Mouse (Mus musculus) lung, postnatal 0 days (tissue): ENCODE results near the gene Hacd3. TPM values are rescaled to one million over a fixed set of nuclear protein-coding genes. Genes with fewer than 3 reads are reported as not detected.

Experiments used
- ATAC-seq: fragments of 200-750 bp; cut with Nextera tagmentation; 2 replicates; pipeline ENCODE4 v1.8.0; 2017; ENCODE audit warnings: moderate library complexity
- DNase-seq: peaks from one replicate; pipeline ENCODE4 v3.0.0-alpha.2; 2016; ENCODE audit warnings: low spot score
- H3K27ac ChIP-seq: fragments of 300-500 bp; sonication (generic); 2 replicates; pipeline ENCODE4 v1.5.1; 2014; ENCODE audit warnings: antibody characterized with exemption, mild to moderate bottlenecking, low read length, mixed read lengths
- H3K27me3 ChIP-seq: fragments of 300-500 bp; sonication (generic); replicated peaks from 2 replicates; pipeline ENCODE4 v1.6.1; 2014; ENCODE audit warnings: low read length, mixed read lengths; ENCODE audit not compliant: insufficient read depth
- H3K36me3 ChIP-seq: fragments of 300-500 bp; sonication (generic); 2 replicates; pipeline ENCODE4 v1.6.1; 2014; ENCODE audit warnings: low read length, mixed read lengths; ENCODE audit not compliant: insufficient read depth
- H3K4me1 ChIP-seq: fragments of 300-500 bp; sonication (generic); 2 replicates; pipeline ENCODE4 v1.6.1; 2014; ENCODE audit warnings: antibody characterized with exemption, low read depth, low read length, mixed read lengths; ENCODE audit not compliant: insufficient read depth
- H3K4me2 ChIP-seq: fragments of 300-500 bp; sonication (generic); replicated peaks from 2 replicates; pipeline ENCODE4 v1.6.1; 2014; ENCODE audit warnings: low read depth, mild to moderate bottlenecking, low read length, moderate library complexity, mixed read lengths
- H3K4me3 ChIP-seq: fragments of 300-500 bp; sonication (generic); 2 replicates; pipeline ENCODE4 v1.5.1; 2014; ENCODE audit warnings: low read depth, low read length
- H3K9ac ChIP-seq: fragments of 300-500 bp; sonication (generic); replicated peaks from 2 replicates; pipeline ENCODE4 v1.6.1; 2014; ENCODE audit warnings: low read depth, mild to moderate bottlenecking
- H3K9me3 ChIP-seq: fragments of 300-500 bp; sonication (generic); 2 replicates; pipeline ENCODE4 v1.6.1; 2016; ENCODE audit warnings: low read length, mixed read lengths
- CTCF ChIP-seq: IDR thresholded peaks from 2 replicates; pipeline ENCODE4 v1.5.1; 2016; ENCODE audit warnings: antibody characterized with exemption, mild to moderate bottlenecking
- EP300 ChIP-seq: IDR thresholded peaks from 2 replicates; pipeline ENCODE4 v1.6.1; 2016; ENCODE audit warnings: antibody characterized with exemption, mild to moderate bottlenecking, control low read depth
- WGBS: fragments of 180-500 bp; shearing (Covaris S2); extraction: QIAGEN DNeasy Blood & Tissue Kit; methylation state at CpG from one replicate; pipeline ENCODE4 v1.1.7; 2014; 5-methylcytosine and 5-hydroxymethylcytosine counted together
- microRNA-seq: library from miRNA; unstranded; fragments of <30 nt; microRNA quantifications from one replicate; pipeline ENCODE4, GENCODE M21; 2016
- polyA plus RNA-seq: library from polyadenylated mRNA; unstranded; fragments of >200 nt; fragmentation: Nextera tagmentation; extraction: Ambion mirVana; gene quantifications from 2 replicates; pipeline ENCODE4 v1.2.1, GENCODE M21; 2015

Gene Hacd3
- polyA plus RNA-seq, 1 experiment from 2014 or later, result 100 TPM

DNA sequence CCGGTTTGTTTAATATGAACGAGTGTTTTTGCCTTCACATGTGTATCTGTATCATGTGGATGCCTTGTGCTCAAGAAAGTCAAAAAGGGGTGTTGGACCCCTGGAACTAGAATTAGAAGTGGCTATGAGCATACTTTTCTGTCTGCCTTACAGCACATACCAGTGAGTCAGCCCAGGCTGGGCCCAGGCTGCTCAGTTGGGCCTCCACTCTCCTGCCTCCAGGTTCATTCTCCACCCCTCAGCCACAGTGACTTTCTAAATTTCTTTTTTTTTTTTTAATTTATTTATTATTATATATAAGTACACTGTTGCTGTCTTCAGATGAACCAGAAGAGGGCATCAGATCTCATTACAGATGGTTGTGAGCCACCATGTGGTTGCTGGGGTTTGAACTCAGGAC lies 81.7 kb downstream of the Hacd3 start:
- H3K36me3 ChIP-seq, result no peaks in the 10 kb centered on the region
- no peak for DNase-seq
- 66% methylated on average over 2 of the region's 2 CpGs for WGBS
- no peak overlapping the region for H3K4me3 ChIP-seq
- H3K9me3 ChIP-seq, result no peaks in the 10 kb centered on the region
- H3K4me1 ChIP-seq, result 0 out of 2 replicates have a peak, but pooled peaks cover 2% of the 10 kb centered on the region
- TF ChIP-seq CTCF (peak; percentile 34), EP300 (no peak)
- no peak for ATAC-seq
- no peaks in the 10 kb centered on the region for H3K27me3 ChIP-seq
- H3K27ac ChIP-seq, result no peak overlapping the region
- no peak overlapping the region for H3K9ac ChIP-seq
- H3K4me2 ChIP-seq, result no peak overlapping the region

GRCm38 (mm10) chr9:64939281-64939680 lies 82.2 kb downstream of the Hacd3 start:
- no peaks in the 10 kb centered on the region for H3K36me3 ChIP-seq
- no peaks in the 10 kb centered on the region for H3K9me3 ChIP-seq
- 0 out of 2 replicates have a peak, but pooled peaks cover 2% of the 10 kb centered on the region for H3K4me1 ChIP-seq
- peak; percentile 27; the same call in 1 of the 2 replicates for ATAC-seq
- no peak overlapping the region for H3K4me3 ChIP-seq
- no peak overlapping the region for H3K4me2 ChIP-seq
- H3K27me3 ChIP-seq, result no peaks in the 10 kb centered on the region
- no peak overlapping the region for H3K9ac ChIP-seq
- 21% methylated on average over 4 of the region's 4 CpGs for WGBS
- H3K27ac ChIP-seq, result no peak overlapping the region
- TF ChIP-seq EP300 (no peak), CTCF (no peak)
- peak; percentile 70 for DNase-seq

GRCm38 (mm10) chr9:64938535-64938934 lies 83.0 kb downstream of the Hacd3 start:
- WGBS, result 60% methylated on average over 5 of the region's 5 CpGs
- H3K27me3 ChIP-seq, result no peaks in the 10 kb centered on the region
- H3K9me3 ChIP-seq, result no peaks in the 10 kb centered on the region
- no peak overlapping the region for H3K4me3 ChIP-seq
- TF ChIP-seq EP300, result no peak
- no peak for TF ChIP-seq CTCF
- H3K27ac ChIP-seq, result no peak overlapping the region
- no peak for ATAC-seq
- H3K4me1 ChIP-seq, result 0 out of 2 replicates have a peak, but pooled peaks cover 2% of the 10 kb centered on the region
- H3K9ac ChIP-seq, result no peak overlapping the region
- H3K36me3 ChIP-seq, result no peaks in the 10 kb centered on the region
- DNase-seq, result no peak
- no peak overlapping the region for H3K4me2 ChIP-seq

GRCm38 (mm10) chr9:64937491-64937890 lies 84.0 kb downstream of the Hacd3 start:
- no peak for ATAC-seq
- 52% methylated on average over 5 of the region's 5 CpGs for WGBS
- no peaks in the 10 kb centered on the region for H3K27me3 ChIP-seq
- no peak overlapping the region for H3K4me3 ChIP-seq
- no peak for TF ChIP-seq EP300
- no peak for DNase-seq
- H3K4me2 ChIP-seq, result no peak overlapping the region
- H3K36me3 ChIP-seq, result no peaks in the 10 kb centered on the region
- no peak overlapping the region for H3K27ac ChIP-seq
- no peaks in the 10 kb centered on the region for H3K9me3 ChIP-seq
- 0 out of 2 replicates have a peak, but pooled peaks cover 2% of the 10 kb centered on the region for H3K4me1 ChIP-seq
- no peak overlapping the region for H3K9ac ChIP-seq

Small RNA genes lying within 50 kb of the gene (microRNA-seq; reads per million reads assigned to microRNA genes)
- not detected for gene Gm25640

Other genes with a start within 250 kb of the Hacd3 start
- gene Dennd4a, start 210.4 kb downstream of the Hacd3 start, polyA plus RNA-seq, result 6.3 and 7.1 TPM in 2 replicates
- gene Slc24a1, start 70.1 kb downstream of the Hacd3 start, polyA plus RNA-seq, result 0.04 TPM in 2 replicates
- 25.5 and 25.6 TPM in 2 replicates for gene Ints14, start 60.8 kb downstream of the Hacd3 start, polyA plus RNA-seq
- gene Dpp8, start 10.7 kb upstream of the Hacd3 start, polyA plus RNA-seq, result 17.2 and 20.1 TPM in 2 replicates
- 1.7 and 1.8 TPM in 2 replicates for gene Igdcc4, start 79.8 kb upstream of the Hacd3 start, polyA plus RNA-seq
- gene Igdcc3, start 119.5 kb upstream of the Hacd3 start, polyA plus RNA-seq, result 0.33 and 0.67 TPM in 2 replicates
- gene Parp16, start 173.7 kb upstream of the Hacd3 start, polyA plus RNA-seq, result 5.3 and 5.4 TPM in 2 replicates
- 0.08 and 0.13 TPM in 2 replicates for gene Cilp, start 243.5 kb upstream of the Hacd3 start, polyA plus RNA-seq